Mouse (Mus musculus) limb, embryonic 11.5 days (tissue): Measurements from ENCODE around the gene Tram2. TPM values are rescaled to one million over a fixed set of nuclear protein-coding genes. Genes with fewer than 3 reads are reported as not detected.

Experiments used
- ATAC-seq: fragments of 200-750 bp; cut with Nextera tagmentation; 2 replicates; pipeline ENCODE4 v1.8.0; 2017; ENCODE audit warnings: low read depth; ENCODE audit not compliant: insufficient number of reproducible peaks, low FRiP score, low TSS enrichment
- DNase-seq: peaks from one replicate; pipeline ENCODE4 v3.0.0-alpha.2; 2015; ENCODE audit warnings: low spot score
- H3K27ac ChIP-seq: fragments of 300-500 bp; sonication (generic); replicated peaks from 2 replicates; pipeline ENCODE4 v1.5.1; 2014; ENCODE audit warnings: low read depth, mild to moderate bottlenecking, low read length
- H3K27me3 ChIP-seq: fragments of 300-500 bp; sonication (generic); 2 replicates; pipeline ENCODE4 v1.6.1; 2014; ENCODE audit warnings: mild to moderate bottlenecking, low read length, mixed read lengths; ENCODE audit not compliant: control insufficient read depth, insufficient read depth
- H3K36me3 ChIP-seq: fragments of 300-500 bp; sonication (generic); 2 replicates; pipeline ENCODE4 v1.6.1; 2014; ENCODE audit warnings: mild to moderate bottlenecking, low read length, moderate library complexity, mixed read lengths; ENCODE audit not compliant: control insufficient read depth, insufficient read depth
- H3K4me1 ChIP-seq: fragments of 300-500 bp; sonication (generic); 2 replicates; pipeline ENCODE4 v1.6.1; 2014; ENCODE audit warnings: low read length, mixed read lengths; ENCODE audit not compliant: control insufficient read depth, insufficient read depth
- H3K4me2 ChIP-seq: fragments of 300-500 bp; sonication (generic); 2 replicates; pipeline ENCODE4 v1.6.1; 2014; ENCODE audit warnings: low read depth, mild to moderate bottlenecking, moderate library complexity; ENCODE audit not compliant: severe bottlenecking
- H3K4me3 ChIP-seq: fragments of 300-500 bp; sonication (generic); 2 replicates; pipeline ENCODE4 v1.5.1; 2014; ENCODE audit warnings: low read depth, low read length
- H3K9ac ChIP-seq: fragments of 300-500 bp; sonication (generic); 2 replicates; pipeline ENCODE4 v1.6.1; 2014; ENCODE audit warnings: mild to moderate bottlenecking, low read length
- H3K9me3 ChIP-seq: fragments of 300-500 bp; sonication (generic); 2 replicates; pipeline ENCODE4 v1.6.1; 2016; ENCODE audit warnings: low read length; ENCODE audit not compliant: control insufficient read depth
- WGBS: fragments of 180-500 bp; shearing (Covaris S2); extraction: QIAGEN DNeasy Blood & Tissue Kit; methylation state at CpG from one replicate; pipeline ENCODE4 v1.1.7; 2014; 5-methylcytosine and 5-hydroxymethylcytosine counted together
- polyA plus RNA-seq: library from polyadenylated mRNA; unstranded; fragments of >200 nt; fragmentation: Nextera tagmentation; extraction: Ambion mirVana; gene quantifications from 2 replicates; pipeline ENCODE4 v1.2.1, GENCODE M21; 2014

The Tram2 gene
- polyA plus RNA-seq, 1 experiment from 2014 or later, result 8.6 TPM

- Histone ChIP-seq H3K4me1 (0 out of 2 replicates have a peak, but pooled peaks cover 3% of the 10 kb centered on the region), H3K9me3 (no peaks in the 10 kb centered on the region), H3K4me3 (no peak overlapping the region), H3K36me3 (no peaks in the 10 kb centered on the region), H3K9ac (no peak overlapping the region), H3K27me3 (no peaks in the 10 kb centered on the region), H3K27ac (no peak overlapping the region), H3K4me2 (no peak overlapping the region)
- no peak for ATAC-seq
- WGBS, result 84% methylated on average over 3 of the region's 3 CpGs
- DNase-seq, result no peak
These were observed 124.2 kb downstream of the Tram2 start for GRCm38 (mm10) chr1:20954876-20955275.

DNA sequence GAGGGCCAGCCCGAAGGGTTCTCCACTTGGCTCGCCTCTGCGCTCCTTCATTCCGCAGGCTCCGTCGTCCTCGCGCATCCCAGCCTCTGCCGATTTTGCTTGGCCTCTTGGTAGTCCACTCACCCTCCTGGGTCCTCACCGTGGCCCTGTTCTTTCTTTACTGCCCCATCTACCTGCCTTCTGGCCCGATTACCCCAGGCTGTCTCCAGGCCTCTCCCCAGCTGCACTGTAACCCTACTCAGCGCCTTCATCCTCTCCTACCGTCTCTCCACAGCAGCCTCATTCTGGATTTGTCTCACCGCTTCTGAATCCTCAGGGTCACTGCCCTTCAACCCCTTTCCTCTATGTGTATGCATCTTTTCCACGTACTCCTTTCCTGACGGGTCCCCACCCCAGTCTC lies 127.2 kb downstream of the Tram2 start:
- WGBS, result 3% methylated on average over 14 of the region's 16 CpGs
- no peaks in the 10 kb centered on the region for H3K9me3 ChIP-seq
- H3K27me3 ChIP-seq, result no peaks in the 10 kb centered on the region
- no peaks in the 10 kb centered on the region for H3K36me3 ChIP-seq
- no peak for DNase-seq
- H3K4me2 ChIP-seq, result peak overlapping the region; percentile 70
- no peak overlapping the region for H3K27ac ChIP-seq
- peak overlapping the region; percentile 50 for H3K4me3 ChIP-seq
- ATAC-seq, result no peak; the same call in 1 of the 2 replicates
- H3K4me1 ChIP-seq, result 0 out of 2 replicates have a peak, but pooled peaks cover 3% of the 10 kb centered on the region
- H3K9ac ChIP-seq, result peak overlapping the region; percentile 72

DNA sequence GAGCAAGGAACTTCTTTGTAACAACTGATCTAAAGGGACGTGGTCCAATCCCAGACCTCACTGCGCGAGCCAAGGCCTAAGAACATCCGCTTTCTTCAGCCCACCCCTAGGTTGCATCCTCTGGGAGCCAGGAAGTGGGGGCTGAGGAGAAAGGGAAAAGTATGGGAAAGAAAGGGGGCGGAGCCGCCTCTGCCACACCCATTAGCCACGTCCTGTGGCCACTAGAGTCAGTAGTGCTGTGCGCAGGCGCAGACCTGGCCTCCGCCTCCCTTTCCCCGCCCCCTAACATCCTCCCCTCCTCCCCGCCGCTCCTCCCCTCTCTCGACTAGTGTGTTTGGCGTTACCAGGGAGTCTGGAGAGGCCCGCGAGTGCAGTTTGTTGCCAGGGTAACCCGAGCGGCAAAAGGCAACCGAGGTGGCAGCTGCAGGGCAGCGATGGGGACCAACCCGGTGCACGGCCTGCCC lies 127.7 kb downstream of the Tram2 start, which contains the start of gene Efhc1:
Gene Efhc1, plus strand, starts transcription at position 327 of the 464 bp plus-strand sequence.
- H3K4me2 ChIP-seq, result peak within 1 kb of the TSS; percentile 70
- H3K27ac ChIP-seq, result no peak within 1 kb of the TSS
- WGBS, result 2% methylated on average over 22 of the region's 23 CpGs
- no peaks in the 10 kb centered on the region for H3K9me3 ChIP-seq
- peak; percentile 98 for DNase-seq
- peak; percentile 97 for ATAC-seq
- H3K9ac ChIP-seq, result peak within 1 kb of the TSS; percentile 72
- peak within 1 kb of the TSS; percentile 50 for H3K4me3 ChIP-seq
- no peaks in the 10 kb centered on the region for H3K27me3 ChIP-seq
- 0 out of 2 replicates have a peak, but pooled peaks cover 3% of the 10 kb centered on the region for H3K4me1 ChIP-seq
- H3K36me3 ChIP-seq, result no peaks in the 10 kb centered on the region

Other genes with a start within 250 kb of the Tram2 start
- gene Paqr8, start 188.6 kb downstream of the Tram2 start, polyA plus RNA-seq, result 3.9 and 4.8 TPM in 2 replicates
- gene Efhc1, start 127.6 kb downstream of the Tram2 start, polyA plus RNA-seq, result 1.2 and 2.0 TPM in 2 replicates
- 6.7 and 7.9 TPM in 2 replicates for gene Tmem14a, start 139.3 kb upstream of the Tram2 start, polyA plus RNA-seq
- gene Gsta3, start 161.4 kb upstream of the Tram2 start, polyA plus RNA-seq, result 0.17 and 0.30 TPM in 2 replicates